Mouse (Mus musculus) frontal cortex, postnatal 14 days (tissue): ENCODE data around the gene Ttc30a1.

Experiments
- DNase-seq, 2 experiments: peaks; one replicate each; pipeline ENCODE4 v3.0.0; 2022; ENCODE audit warnings: low spot score in 2 of 2

Gene Ttc30a1

DNA sequence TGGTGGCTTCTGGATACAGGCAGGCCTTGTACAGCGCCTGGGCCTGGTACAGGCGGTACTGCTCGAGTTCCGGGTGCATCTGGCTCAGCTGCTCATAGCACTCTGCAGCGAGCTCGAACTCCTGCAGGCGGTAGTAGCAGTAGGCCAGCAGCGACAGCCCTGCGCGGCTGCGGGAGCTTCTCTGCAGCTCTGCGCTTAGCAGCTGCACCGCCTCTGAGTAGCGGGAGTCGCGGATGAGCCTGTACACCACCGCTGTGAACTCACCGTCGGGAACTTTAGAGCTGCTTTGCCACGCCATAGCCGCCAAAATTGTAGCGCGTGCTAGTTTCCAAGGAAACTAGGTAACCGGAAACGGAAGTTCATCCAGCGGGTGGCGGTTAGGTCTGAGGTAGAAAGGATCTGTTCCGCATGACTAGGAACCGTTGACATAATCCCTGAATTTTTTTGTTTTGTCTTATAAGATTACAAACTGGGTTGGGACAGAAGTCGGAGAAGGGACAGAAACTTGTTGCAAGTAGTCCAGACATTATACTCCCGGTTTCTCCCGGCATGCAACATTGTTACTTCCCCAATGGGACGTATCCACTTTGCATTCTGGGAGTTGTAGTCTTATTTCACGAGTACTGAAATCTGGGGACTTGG, at the start of gene Ttc30a1:
Gene Ttc30a1, minus strand, starts transcription at position 528 of the 642 bp plus-strand sequence.
- DNase-seq = peak; percentile 70 to 72

DNA sequence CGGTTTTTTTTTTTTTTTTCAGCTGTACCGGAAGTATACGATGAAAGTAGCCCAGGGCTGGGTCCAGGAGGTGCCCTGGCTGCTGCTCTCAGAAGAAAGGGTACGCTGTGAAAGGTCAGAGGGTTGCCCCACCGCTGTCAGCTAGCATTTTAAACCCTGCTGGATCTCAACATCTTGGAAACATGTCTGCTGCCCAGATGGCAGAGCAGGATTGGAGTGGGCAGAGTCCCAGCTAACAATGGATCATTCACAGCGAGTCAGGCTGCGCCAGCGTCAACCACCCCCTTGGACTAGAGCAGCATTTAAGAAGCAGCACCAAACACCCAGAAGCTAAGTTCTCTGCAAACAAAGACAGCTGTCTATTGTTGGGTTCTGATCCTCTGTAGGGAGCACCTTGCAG, 48.3 kb upstream of the Ttc30a1 start:
- peak; percentile 49 for DNase-seq

DNA sequence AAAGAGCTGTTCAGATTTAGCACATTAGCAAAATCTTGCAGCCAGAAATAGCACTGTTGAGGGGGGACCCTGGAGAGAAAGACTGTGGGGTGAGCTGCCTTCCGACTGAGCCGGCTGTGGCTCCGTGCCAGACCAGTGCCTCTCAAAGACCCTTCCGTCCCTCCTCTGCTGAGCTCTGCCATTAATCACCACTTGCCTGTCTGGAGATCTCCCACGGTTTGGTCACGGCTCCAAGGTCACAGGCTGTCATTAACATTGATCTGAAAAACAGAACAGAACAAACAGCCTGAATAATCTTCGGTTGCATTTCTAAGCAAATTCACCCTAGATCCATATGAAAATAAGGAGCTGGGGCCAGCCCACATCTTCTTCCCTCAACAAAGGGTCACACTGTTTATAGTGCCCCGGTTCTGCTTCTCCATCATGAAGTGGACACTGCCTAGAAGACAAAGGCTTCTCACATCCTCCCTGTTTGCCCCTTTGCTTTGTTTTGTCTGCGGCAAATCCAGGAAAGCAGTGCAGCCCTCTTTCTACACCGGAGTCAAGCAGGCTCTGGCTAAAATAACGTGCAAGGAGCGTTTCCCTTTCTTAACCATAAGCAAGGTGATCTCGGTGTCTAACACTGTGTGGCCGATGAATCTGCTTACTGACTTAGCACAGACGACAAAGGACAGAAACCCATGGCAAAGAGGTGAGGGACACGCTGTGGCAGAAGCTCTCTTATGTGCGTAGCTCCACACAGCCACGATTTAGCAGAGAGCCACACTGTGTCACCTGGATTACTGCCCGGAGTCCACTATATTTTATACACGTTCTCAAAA, 47.5 kb upstream of the Ttc30a1 start:
- peak; percentile 18 to 20 for DNase-seq

DNA sequence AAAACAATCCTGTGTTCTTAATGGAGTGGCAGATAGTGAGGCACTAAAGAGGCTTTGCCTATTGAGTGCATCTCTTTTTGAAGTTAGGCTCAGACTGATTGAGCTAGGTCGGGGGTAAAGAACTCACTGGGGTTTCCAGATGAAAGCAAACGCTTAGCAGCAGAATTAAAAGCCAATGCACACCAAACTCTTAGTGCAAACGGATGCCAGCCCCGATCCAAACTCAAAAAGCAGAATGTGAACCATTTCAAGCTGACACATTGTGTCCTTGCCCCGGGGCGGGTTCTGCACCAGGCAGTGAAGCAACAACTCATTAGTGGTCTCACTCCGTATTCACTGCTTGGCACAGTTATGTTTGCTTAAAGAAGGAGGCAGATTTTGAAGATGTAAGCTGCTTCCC, 35.1 kb upstream of the Ttc30a1 start:
- no peak for DNase-seq

DNA sequence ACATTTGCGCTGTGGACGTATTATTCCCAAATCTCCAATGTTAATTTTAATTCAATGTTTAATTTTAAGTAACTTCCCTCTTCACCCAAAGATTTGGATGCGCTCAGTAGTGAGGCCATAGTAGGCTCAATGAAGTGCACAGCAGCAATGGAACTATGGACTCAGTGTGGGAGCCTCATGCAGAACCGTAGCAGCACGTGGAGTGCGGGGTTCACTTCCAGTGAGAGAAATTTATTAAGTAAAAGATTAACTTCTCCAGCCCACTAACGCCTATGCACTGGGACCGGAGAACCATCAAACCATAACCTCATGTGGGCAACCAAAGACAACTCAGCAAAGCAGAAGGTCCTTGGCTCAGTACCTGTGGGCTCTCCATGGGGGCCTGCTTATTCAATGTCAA, 34.4 kb upstream of the Ttc30a1 start:
- DNase-seq = no peak

GRCm38 (mm10) chr2:76015460-76015859, 33.7 kb upstream of the Ttc30a1 start:
- DNase-seq = no peak

GRCm38 (mm10) chr2:76014659-76015058, 32.9 kb upstream of the Ttc30a1 start:
- no peak for DNase-seq

- DNase-seq = no peak
Observed at GRCm38 (mm10) chr2:76006194-76006593, 24.4 kb upstream of the Ttc30a1 start.

DNA sequence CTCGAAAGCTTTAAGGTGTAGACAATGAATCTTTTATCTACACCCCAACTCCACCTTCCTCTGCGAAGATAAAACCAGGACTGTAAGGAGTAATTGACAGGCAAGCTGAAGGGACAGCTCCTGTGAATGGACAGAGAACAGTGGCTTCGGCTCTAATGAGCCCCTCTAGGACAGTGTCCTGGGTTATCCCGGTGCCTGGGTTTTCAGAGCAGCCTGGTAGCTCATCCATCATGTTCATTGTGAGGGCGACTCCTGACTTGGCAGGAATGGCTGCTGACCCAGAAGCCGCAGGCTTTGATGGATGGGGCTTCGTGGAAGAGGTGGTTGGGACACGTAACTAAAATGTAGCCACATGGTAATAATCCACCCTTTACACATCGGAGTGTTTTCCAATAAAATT, 21.1 kb upstream of the Ttc30a1 start:
- DNase-seq = no peak

GRCm38 (mm10) chr2:76001392-76001791, 19.6 kb upstream of the Ttc30a1 start:
- no peak for DNase-seq

DNA sequence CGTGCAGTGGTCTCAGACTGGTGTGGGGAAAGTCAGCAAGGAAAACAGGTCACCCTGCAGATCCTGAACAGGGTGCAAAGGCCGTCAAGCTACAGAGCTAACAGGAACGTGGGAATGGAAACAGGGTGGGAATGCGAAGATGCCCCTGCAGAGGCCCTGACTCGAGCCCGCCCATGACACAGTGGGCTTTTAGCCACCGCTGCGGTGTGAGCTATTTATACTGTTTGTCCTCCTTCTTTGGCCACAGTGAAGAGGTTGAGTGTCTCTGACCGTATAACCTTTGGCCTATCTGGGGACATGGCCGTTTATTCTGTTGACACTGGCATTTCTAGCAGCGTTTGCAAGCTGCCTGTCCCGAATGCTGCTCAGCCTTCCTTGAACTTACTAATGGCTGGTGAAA, 17.9 kb upstream of the Ttc30a1 start:
- no peak for DNase-seq

- DNase-seq = no peak
Observed at GRCm38 (mm10) chr2:75998692-75999091, 16.9 kb upstream of the Ttc30a1 start.

- no peak for DNase-seq
Observed at GRCm38 (mm10) chr2:75997726-75998125, 16.0 kb upstream of the Ttc30a1 start.

- no peak for DNase-seq
Observed at GRCm38 (mm10) chr2:75994841-75995240, 13.1 kb upstream of the Ttc30a1 start.

- DNase-seq = no peak
Observed at GRCm38 (mm10) chr2:75991581-75992205, 9.9 kb upstream of the Ttc30a1 start.

DNA sequence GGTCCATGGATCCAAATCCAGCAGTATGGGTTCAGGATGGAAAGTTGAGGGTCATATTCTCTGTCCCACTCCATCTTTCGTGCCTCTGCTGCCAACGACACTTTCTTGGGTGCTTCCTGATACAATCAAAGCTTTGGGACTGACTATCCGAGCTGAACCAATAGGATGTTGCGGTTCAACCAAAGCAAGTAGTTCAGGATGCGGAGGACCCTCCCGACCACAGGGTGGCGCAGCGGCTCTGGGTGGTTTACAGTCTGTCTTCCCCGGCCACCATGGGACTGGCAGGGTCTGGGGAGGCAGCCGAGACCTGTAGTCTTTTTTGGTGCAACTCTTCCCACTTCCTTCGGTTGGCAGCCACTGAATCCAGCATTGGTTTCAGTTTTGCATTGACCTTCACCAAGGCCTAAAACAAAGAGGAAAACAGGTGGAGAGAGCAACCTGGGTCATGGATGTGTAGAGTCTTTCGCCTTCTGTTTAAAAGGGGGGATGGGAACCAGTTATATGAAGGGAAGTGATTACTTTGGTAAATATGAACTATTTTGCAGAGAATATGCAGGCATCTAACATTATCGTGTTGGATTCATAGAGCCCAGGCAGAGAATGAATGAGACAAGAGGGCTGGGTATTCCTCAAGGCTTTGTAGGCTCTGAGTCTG, 9.2 kb upstream of the Ttc30a1 start:
- DNase-seq = peak; percentile 43 to 57

GRCm38 (mm10) chr2:75989694-75990093, 7.9 kb upstream of the Ttc30a1 start:
- DNase-seq = no peak

GRCm38 (mm10) chr2:75988779-75989363, 7.1 kb upstream of the Ttc30a1 start:
- DNase-seq = no peak

GRCm38 (mm10) chr2:75988378-75988777, 6.6 kb upstream of the Ttc30a1 start:
- DNase-seq = no peak

GRCm38 (mm10) chr2:75987739-75988138, 6.0 kb upstream of the Ttc30a1 start:
- no peak for DNase-seq

- DNase-seq = peak; percentile 61 to 63
Observed at GRCm38 (mm10) chr2:75985124-75985523, 3.4 kb upstream of the Ttc30a1 start.

DNA sequence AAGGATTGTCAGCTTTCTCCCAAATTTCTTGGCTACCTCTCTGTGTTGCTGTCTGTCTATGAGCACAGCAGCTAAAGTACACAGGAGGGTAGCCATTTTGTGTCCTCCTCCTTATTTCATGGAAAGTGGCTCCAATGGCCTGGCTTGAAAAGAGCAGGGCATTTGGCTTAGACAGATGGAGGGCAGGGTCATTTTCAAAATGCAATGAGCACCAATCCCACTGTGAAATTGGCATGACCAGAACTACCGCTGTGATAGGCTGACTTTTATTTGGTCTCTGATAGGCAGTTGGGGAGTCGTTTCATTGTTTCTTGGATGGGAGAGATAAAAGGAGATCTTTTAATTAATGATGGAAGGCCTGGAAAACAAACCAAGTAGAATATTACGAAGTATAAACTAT, 2.1 kb upstream of the Ttc30a1 start:
- no peak for DNase-seq
